Mouse (Mus musculus) intestine, embryonic 16.5 days (tissue): ENCODE results near the gene Nudt3. TPM values are rescaled to one million over a fixed set of nuclear protein-coding genes. Genes with fewer than 3 reads are reported as not detected.

Experiments used
- ATAC-seq: fragments of 200-750 bp; cut with Nextera tagmentation; 2 replicates; pipeline ENCODE4 v1.8.0; 2017; ENCODE audit warnings: moderate TSS enrichment, moderate library complexity
- H3K27ac ChIP-seq: fragments of 300-500 bp; sonication (generic); 2 replicates; pipeline ENCODE4 v1.5.1; 2014; ENCODE audit warnings: mild to moderate bottlenecking, low read length
- H3K27me3 ChIP-seq: fragments of 300-500 bp; sonication (generic); replicated peaks from 2 replicates; pipeline ENCODE4 v1.6.1; 2014; ENCODE audit warnings: low read length, control low read depth, mixed read lengths; ENCODE audit not compliant: control insufficient read depth, insufficient read depth
- H3K36me3 ChIP-seq: fragments of 300-500 bp; sonication (generic); 2 replicates; pipeline ENCODE4 v1.6.1; 2014; ENCODE audit warnings: low read length, control low read depth; ENCODE audit not compliant: control insufficient read depth, insufficient read depth
- H3K4me1 ChIP-seq: fragments of 300-500 bp; sonication (generic); 2 replicates; pipeline ENCODE4 v1.6.1; 2014; ENCODE audit warnings: low read length, control low read depth, mixed read lengths; ENCODE audit not compliant: control insufficient read depth, insufficient read depth
- H3K4me2 ChIP-seq: fragments of 300-500 bp; sonication (generic); 2 replicates; pipeline ENCODE4 v1.6.1; 2014; ENCODE audit warnings: low read depth, low read length, control low read depth
- H3K4me3 ChIP-seq: fragments of 300-500 bp; sonication (generic); 2 replicates; pipeline ENCODE4 v1.5.1; 2014; ENCODE audit warnings: mild to moderate bottlenecking, low read length
- H3K9ac ChIP-seq: fragments of 300-500 bp; sonication (generic); 2 replicates; pipeline ENCODE4 v1.6.1; 2014; ENCODE audit warnings: low read depth, low read length
- H3K9me3 ChIP-seq: fragments of 300-500 bp; sonication (generic); 2 replicates; pipeline ENCODE4 v1.6.1; 2016; ENCODE audit warnings: low read length, control low read depth; ENCODE audit not compliant: control insufficient read depth
- WGBS: fragments of 180-500 bp; shearing (Covaris S2); extraction: QIAGEN DNeasy Blood & Tissue Kit; methylation state at CpG from one replicate; pipeline ENCODE4 v1.1.7; 2014; 5-methylcytosine and 5-hydroxymethylcytosine counted together
- polyA plus RNA-seq: library from polyadenylated mRNA; unstranded; fragments of >200 nt; fragmentation: Nextera tagmentation; extraction: Ambion mirVana; gene quantifications from 2 replicates; pipeline ENCODE4 v1.2.1, GENCODE M21; 2015

The Nudt3 gene
- polyA plus RNA-seq = 56.6 and 57.4 TPM in 2 replicates

DNA sequence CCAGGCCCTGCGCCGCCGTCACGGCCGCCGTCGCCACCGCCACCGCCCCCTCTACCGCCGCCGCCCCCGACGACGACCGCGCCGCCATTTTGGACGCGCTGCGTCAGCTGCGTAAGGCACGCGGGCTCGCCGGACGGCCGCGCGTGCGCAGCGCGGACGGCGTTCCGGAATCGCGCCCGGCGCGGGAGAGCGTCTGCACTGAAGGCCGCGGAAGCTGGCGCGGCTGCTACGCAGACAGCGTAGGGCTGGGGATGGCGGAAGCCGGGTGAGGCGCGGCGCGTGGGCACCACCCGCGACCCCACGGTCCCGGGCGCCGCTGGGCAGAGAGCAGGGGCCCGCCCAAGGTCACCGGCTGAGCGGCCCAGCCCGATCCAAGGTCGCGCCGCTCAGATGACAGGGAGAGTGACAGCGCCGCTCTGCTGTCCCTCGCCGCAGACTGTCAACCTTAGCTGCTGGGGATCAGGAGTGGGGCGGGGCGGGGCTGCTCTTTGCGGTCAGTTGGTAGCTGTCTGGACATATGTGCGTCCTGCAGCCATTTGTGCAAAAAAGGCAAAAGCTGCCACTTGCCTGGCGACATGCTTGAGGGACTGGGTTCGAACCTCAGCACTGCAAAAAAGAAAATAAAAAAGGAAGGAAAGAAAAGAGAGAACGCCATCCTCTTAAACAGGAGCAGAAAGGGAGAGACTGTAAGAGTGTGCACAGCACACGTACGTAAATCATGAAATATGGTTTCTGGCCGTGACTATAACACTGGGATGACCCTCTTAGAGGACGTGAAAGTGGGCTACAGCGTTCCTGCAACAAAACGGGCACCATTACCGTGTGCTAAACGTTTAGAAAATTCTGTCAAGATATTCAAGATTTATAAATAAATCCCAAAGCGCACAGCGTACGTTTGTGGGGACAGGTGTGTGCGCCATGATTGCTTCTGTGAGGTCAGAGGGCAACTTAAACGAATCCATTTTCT, at the start of gene Nudt3:
Gene Nudt3 (minus strand): TSS at position 136 of the 967 bp plus-strand sequence.
- no peaks in the 10 kb centered on the region; the same call in 1 of the 2 replicates for H3K36me3 ChIP-seq
- peak within 1 kb of the TSS; percentile 95 for H3K4me3 ChIP-seq
- no peaks in the 10 kb centered on the region for H3K9me3 ChIP-seq
- peak within 1 kb of the TSS; percentile 73 for H3K4me2 ChIP-seq
- ATAC-seq = peak; percentile 93
- H3K27ac ChIP-seq = peak within 1 kb of the TSS; percentile 91
- peaks cover 25% of the 10 kb centered on the region for H3K4me1 ChIP-seq
- no peaks in the 10 kb centered on the region for H3K27me3 ChIP-seq
- WGBS = 6% methylated on average over 85 of the region's 91 CpGs
- H3K9ac ChIP-seq = peak within 1 kb of the TSS; percentile 99

DNA sequence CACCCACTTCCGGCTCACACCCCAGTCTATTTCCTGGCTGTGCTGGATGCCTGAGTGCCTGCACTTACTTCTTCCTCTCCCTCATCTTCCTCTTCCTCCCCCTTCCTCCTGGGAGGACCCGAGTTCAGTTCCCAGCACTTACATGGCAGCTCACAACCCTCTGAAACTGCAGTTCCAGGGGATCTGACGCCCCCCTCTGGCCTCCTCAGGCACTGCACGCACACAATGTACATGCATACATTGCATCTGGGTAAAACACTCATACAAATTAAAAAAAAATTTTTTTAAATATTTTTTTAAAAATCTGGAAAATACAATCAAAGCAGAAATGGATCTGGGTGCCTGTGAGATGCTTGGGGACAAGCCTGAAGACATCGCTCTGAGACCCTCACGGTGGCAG, 48.4 kb upstream of the Nudt3 start:
- no peaks in the 10 kb centered on the region for H3K36me3 ChIP-seq
- 79% methylated on average over 6 of the region's 6 CpGs for WGBS
- no peak overlapping the region for H3K9ac ChIP-seq

GRCm38 (mm10) chr17:27658767-27659166, 35.5 kb upstream of the Nudt3 start:
- no peaks in the 10 kb centered on the region for H3K36me3 ChIP-seq
- H3K27ac ChIP-seq = no peak overlapping the region
- ATAC-seq = no peak
- no peak overlapping the region for H3K4me2 ChIP-seq
- H3K4me1 ChIP-seq = peaks cover 9% of the 10 kb centered on the region
- no peaks in the 10 kb centered on the region for H3K9me3 ChIP-seq
- WGBS = 65% methylated on average over 7 of the region's 7 CpGs
- H3K9ac ChIP-seq = no peak overlapping the region
- no peak overlapping the region for H3K4me3 ChIP-seq
- peaks cover 25% of the 10 kb centered on the region for H3K27me3 ChIP-seq

More for the DNA sequence above, 48.4 kb upstream of the Nudt3 start:
- Histone ChIP-seq H3K4me2 (no peak overlapping the region), H3K27ac (no peak overlapping the region), H3K4me1 (no peaks in the 10 kb centered on the region), H3K27me3 (no peaks in the 10 kb centered on the region), H3K9me3 (no peaks in the 10 kb centered on the region), H3K4me3 (no peak overlapping the region)
- ATAC-seq = no peak

- no peaks in the 10 kb centered on the region for H3K9me3 ChIP-seq
- no peak overlapping the region for H3K4me3 ChIP-seq
- H3K9ac ChIP-seq = no peak overlapping the region
- H3K27ac ChIP-seq = no peak overlapping the region
- peaks cover 9% of the 10 kb centered on the region for H3K4me1 ChIP-seq
- 77% methylated on average over 8 of the region's 8 CpGs for WGBS
- no peak for ATAC-seq
- peaks cover 25% of the 10 kb centered on the region for H3K27me3 ChIP-seq
- no peaks in the 10 kb centered on the region for H3K36me3 ChIP-seq
- no peak overlapping the region for H3K4me2 ChIP-seq
These were observed 33.8 kb upstream of the Nudt3 start for GRCm38 (mm10) chr17:27657123-27657522.

DNA sequence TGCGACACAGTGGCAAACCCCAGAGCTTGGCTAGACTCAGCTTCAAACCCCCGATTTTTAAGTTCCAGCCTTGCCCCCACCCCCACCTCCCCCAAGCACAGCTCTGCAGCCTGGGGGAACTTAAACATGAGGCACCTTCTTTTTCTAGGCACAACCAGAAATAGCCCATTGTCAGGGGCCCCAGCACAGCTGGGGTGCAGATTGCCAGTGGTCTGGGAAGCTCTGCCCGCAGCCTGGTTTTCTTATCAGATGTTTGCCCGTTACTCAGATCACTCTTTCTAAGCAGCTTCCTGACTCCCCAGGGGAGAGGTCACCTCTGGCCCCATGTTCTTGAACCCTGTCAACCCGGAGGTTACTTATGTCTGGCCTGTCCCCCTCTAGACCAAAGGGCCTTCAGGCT, 33.1 kb upstream of the Nudt3 start:
- no peaks in the 10 kb centered on the region for H3K36me3 ChIP-seq
- no peak overlapping the region for H3K4me2 ChIP-seq
- 18% methylated on average over 5 of the region's 5 CpGs for WGBS
- H3K27ac ChIP-seq = no peak overlapping the region
- peaks cover 9% of the 10 kb centered on the region for H3K4me1 ChIP-seq
- H3K27me3 ChIP-seq = peaks cover 25% of the 10 kb centered on the region
- no peak overlapping the region for H3K4me3 ChIP-seq
- no peak overlapping the region for H3K9ac ChIP-seq
- no peaks in the 10 kb centered on the region for H3K9me3 ChIP-seq
- ATAC-seq = no peak

- Histone ChIP-seq H3K4me1 (peaks cover 9% of the 10 kb centered on the region), H3K4me3 (peak overlapping the region; percentile 54), H3K36me3 (no peaks in the 10 kb centered on the region), H3K27ac (no peak overlapping the region), H3K9ac (peak overlapping the region; percentile 53; the same call in 1 of the 2 replicates), H3K4me2 (peak overlapping the region; percentile 80), H3K9me3 (no peaks in the 10 kb centered on the region), H3K27me3 (peaks cover 25% of the 10 kb centered on the region)
- WGBS = 9% methylated on average over 14 of the region's 14 CpGs
- ATAC-seq = no peak
These were observed 32.7 kb upstream of the Nudt3 start for GRCm38 (mm10) chr17:27656011-27656399.

DNA sequence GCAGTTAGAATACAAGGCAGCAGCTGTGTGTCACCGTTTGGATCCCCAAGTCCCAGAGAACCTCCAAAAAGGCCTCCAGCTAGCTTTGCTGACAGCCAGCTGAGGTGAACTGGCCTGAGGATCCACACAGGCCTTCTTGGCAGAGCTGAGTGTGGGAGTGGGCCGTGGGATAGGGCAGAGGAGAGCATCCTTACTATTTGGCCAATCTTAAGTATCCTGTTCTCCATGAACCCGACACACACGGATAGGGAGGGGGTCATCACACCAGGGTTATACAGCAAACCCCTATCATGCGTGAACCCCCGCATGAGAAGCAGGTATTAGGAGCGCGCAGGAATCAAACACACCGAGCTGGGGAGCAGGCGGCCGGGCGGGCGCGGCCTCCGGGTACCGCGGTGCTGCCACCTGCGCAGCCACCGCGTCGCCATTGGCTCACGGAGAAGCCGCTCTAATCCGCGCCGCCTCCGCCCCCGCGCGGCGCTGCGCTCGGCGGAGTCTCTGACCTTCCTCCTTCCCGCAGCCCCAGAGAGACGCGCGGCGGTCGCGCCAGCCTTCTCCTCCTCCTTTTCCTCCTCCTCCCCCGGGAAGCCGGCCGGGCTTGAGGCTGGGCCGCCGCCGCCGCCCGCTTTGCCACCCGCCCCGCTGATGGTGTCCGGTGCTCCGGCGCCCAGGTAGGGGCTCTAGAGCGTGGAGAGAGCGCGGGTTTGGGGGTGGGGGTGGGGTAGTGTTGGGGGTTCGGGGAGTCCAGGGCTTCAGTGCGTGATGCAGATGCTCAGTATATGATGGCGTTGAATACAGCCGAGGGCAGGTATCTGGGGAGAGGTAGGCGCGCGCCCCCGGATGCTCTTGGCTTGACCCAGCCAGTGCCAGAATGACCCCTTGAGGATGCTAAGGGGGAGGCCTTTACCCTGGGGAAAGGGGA, 32.1 kb upstream of the Nudt3 start, which contains the start of gene Pacsin1:
Gene Pacsin1 (plus strand): TSS at position 421 of the 922 bp plus-strand sequence.
- peak within 1 kb of the TSS; percentile 80 for H3K4me2 ChIP-seq
- peak; percentile 56 for ATAC-seq
- H3K4me1 ChIP-seq = peaks cover 9% of the 10 kb centered on the region
- no peaks in the 10 kb centered on the region for H3K9me3 ChIP-seq
- H3K4me3 ChIP-seq = peak within 1 kb of the TSS; percentile 54
- no peaks in the 10 kb centered on the region for H3K36me3 ChIP-seq
- no peak within 1 kb of the TSS for H3K27ac ChIP-seq
- peaks cover 25% of the 10 kb centered on the region for H3K27me3 ChIP-seq
- peak within 1 kb of the TSS; percentile 53 for H3K9ac ChIP-seq
- 3% methylated on average over 58 of the region's 65 CpGs for WGBS

DNA sequence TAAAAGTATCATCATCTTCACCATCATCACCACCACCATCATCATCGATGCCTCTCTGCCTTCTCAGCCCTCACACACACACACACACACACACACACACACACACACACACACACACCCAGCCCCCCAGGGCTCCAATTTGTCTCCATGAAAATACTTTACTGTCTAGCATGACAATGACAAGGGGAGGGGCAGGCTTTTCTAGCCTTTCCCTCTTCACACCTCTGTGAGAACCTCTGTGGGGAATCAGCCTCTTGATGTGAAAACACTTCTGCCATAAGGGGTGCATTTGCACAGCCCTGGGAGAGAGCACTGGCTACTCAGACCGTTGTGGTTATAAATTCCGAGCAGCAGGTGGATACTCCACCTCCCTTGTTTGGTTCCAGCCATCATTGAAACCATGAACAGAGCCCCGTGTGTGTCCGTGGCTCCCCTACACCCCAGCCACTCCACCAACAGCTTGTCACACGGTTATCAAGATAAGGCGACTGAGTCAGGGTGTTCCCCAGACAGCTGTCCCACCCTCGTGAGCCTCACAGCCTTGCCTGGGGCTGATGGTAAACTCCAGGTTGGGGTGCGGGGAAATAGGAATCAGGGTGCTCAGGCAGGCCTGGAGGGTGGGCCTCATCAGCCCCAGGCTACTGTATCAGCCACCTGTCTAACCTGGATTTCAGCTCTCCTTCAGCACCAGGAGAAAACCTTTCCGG, 30.1 kb upstream of the Nudt3 start:
- Histone ChIP-seq H3K9me3 (no peaks in the 10 kb centered on the region), H3K4me3 (no peak overlapping the region), H3K36me3 (no peaks in the 10 kb centered on the region), H3K4me2 (no peak overlapping the region), H3K27ac (no peak overlapping the region), H3K27me3 (peaks cover 25% of the 10 kb centered on the region), H3K9ac (no peak overlapping the region), H3K4me1 (peaks cover 9% of the 10 kb centered on the region)
- no peak for ATAC-seq
- WGBS = 58% methylated on average over 10 of the region's 10 CpGs
